Mouse (Mus musculus): Measurements from ENCODE around the gene Gm21119.
"Not testable (repeated sequence)": the region's sequence is repeated elsewhere in the genome, so short reads cannot be mapped to it uniquely, and the experiment has no call there.

Gene Gm21119

GRCm38 (mm10) chr8:20614619-20615018 lies at the start of gene Gm21119:
Gene Gm21119, plus strand, starts transcription at chr8:20614919.
- not testable (repeated sequence) for DNase-seq (ENCODE audit: low read depth, low spot score)

GRCm38 (mm10) chr8:20566753-20567152 lies 48.0 kb upstream of the Gm21119 start:
- DNase-seq (ENCODE audit: low read depth, low spot score) = not testable (repeated sequence)

- peak; percentile 4 for DNase-seq (ENCODE audit: low read depth, low spot score)
These were observed 33.6 kb upstream of the Gm21119 start for GRCm38 (mm10) chr8:20581081-20581480.

DNA sequence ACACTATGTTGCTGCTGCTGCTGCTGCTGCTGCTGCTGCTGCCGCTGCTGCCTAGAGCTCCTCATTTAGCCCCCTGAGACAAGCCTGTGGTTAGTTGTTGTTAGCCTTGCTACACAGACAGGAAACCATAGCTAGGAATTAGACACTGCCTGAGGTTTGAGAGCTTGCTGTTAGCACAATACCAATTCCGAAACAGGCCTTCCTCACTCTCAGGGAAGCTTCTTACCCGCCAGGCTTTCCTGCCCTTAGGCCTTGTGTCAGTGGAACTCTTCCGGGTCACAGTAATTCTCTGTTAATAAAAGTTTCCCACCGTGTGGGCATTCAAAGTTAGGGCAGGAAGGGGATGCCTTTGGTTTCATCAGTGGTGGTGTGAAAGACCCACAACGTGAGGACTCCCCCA lies 31.9 kb upstream of the Gm21119 start:
- not testable (repeated sequence) for DNase-seq (ENCODE audit: low read depth, low spot score)

GRCm38 (mm10) chr8:20588268-20589177 lies 26.2 kb upstream of the Gm21119 start:
- DNase-seq (ENCODE audit: low read depth, low spot score) = peak; percentile 44

DNA sequence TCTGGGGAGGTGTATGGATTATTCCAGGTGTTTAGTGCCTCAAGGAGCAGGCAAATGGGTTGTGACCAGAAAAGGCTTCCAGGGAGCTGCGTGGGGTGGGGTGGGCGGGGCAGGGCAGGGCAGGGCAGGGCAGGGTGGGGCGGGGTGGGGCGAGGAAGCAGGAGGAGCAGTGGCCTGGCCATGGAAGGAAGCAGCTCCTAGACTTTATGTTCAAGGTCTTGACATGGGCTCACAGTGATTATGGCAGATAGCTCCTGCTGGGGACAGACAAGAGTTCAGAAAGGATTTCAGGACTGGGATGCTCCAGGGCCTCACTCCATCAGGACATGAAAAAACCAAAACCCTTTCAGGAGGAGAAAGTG lies 25.6 kb upstream of the Gm21119 start:
- DNase-seq (ENCODE audit: low read depth, low spot score) = not testable (repeated sequence)

GRCm38 (mm10) chr8:20590117-20590997 lies 24.4 kb upstream of the Gm21119 start:
- peak; percentile 47 for DNase-seq (ENCODE audit: low read depth, low spot score)

GRCm38 (mm10) chr8:20591002-20591401 lies 23.7 kb upstream of the Gm21119 start:
- DNase-seq (ENCODE audit: low read depth, low spot score) = not testable (repeated sequence)

DNA sequence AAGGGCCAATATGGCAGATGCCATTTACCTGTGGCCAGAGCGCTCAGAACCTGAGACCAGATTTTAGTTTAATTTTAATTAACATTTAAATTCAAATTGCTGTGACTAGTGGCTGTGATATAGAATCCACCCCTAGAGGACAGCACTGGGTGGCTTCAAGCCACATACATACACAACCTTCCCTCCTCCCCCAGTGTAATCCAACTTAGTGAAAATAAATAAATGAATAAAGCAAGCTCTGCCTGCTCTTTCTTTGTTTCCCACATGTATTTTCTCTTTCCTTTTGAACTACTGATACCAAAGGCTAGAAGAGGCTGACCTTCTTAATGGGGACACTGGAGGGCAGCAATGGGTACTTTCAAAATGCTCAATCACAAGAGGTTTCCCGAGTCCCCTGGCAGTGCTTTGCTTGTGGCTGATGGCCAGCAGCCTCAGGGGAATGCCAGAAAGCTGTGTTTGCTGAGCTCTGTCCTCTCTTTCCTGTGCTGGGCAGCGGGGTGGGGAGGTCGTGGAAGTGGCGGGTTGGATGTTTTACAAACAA lies 21.9 kb upstream of the Gm21119 start:
- not testable (repeated sequence) for DNase-seq (ENCODE audit: low read depth, low spot score)

GRCm38 (mm10) chr8:20593841-20594240 lies 20.9 kb upstream of the Gm21119 start:
- not testable (repeated sequence) for DNase-seq (ENCODE audit: low read depth, low spot score)

- not testable (repeated sequence) for DNase-seq (ENCODE audit: low read depth, low spot score)
These were observed 18.5 kb upstream of the Gm21119 start for GRCm38 (mm10) chr8:20596081-20596841.

DNA sequence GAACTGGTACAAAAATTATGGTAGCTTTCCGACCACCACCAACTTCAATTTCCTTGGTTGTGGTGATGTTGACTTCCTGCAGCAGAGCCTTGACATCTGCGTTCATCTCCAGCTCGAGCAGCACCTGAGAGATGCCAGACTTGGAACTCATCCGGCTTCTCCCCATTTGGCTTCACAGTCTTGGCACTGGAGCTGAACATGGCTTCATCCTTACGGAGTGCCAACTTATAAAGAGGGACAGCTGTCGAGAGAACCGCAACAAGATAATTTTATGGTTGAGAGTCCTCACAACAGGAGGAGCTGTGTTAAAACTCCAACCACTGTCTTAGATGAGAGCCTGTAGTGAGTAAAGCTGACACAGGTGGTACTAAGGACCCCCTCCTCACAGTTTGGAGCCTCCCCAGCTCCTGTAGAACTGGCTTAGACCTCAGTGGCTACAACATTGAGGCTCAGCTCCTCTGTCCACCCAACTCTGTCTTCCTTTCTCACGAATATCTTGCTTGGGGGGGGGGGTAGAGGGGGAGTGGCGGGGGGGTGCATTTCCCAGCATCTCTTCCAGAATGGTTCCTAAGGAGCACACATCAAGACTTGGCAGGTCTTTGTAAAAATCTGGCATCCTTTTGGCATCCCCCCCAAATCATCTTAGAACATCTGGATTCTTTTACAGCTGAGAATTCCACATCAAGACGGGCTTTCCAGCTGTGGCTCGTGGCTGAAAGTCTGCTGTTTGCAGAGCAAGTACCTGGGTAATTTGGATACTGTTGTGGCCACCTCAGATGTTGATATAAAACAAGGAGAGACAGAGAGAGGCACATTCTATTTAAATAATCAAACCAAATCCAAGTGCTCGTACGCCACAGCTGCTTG lies 17.6 kb upstream of the Gm21119 start:
- not testable (repeated sequence) for DNase-seq (ENCODE audit: low read depth, low spot score)

- DNase-seq (ENCODE audit: low read depth, low spot score) = not testable (repeated sequence)
These were observed 16.2 kb upstream of the Gm21119 start for GRCm38 (mm10) chr8:20598300-20599170.

DNA sequence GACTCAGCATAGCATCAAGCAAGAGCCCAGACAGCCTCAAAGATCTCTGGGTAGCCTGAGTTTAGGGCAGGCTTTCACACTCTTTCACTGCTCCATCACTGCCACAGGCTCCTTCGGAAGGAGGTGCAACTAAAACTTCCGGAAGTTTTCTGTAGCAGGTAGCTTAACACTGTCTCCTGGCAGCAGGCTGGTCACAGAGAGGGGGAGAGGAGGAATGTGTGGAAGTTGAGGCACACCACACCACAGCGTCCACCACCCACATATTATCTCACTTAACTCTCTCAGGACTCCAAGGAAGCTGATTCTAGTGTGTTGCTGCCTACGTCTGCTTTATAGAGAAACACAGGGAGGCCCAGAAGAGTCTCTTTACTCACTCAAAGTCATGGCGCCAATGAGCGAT lies 15.4 kb upstream of the Gm21119 start:
- DNase-seq (ENCODE audit: low read depth, low spot score) = peak; percentile 28

DNA sequence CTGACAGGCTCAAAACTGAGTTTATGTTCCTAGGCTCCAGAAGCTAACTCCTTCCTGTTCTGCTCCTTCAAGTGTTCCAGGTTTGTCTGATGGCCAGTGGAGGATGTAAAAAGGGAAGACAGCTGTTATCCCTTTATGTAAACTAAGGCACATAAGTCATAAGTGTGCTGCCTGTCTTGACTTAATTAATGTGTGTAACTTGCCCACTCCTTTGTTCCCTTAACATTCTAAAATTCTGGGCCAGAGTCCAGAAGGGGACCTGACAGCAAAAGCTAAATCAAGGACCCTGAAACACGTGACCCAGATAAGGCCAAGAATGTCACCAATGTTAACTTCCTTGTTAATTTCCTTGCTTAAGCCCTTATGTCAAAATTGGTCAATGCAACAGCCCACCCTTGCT lies 3.9 kb upstream of the Gm21119 start:
- DNase-seq (ENCODE audit: low read depth, low spot score) = not testable (repeated sequence)

GRCm38 (mm10) chr8:20612721-20613120 lies 2.0 kb upstream of the Gm21119 start:
- DNase-seq (ENCODE audit: low read depth, low spot score) = not testable (repeated sequence)

DNA sequence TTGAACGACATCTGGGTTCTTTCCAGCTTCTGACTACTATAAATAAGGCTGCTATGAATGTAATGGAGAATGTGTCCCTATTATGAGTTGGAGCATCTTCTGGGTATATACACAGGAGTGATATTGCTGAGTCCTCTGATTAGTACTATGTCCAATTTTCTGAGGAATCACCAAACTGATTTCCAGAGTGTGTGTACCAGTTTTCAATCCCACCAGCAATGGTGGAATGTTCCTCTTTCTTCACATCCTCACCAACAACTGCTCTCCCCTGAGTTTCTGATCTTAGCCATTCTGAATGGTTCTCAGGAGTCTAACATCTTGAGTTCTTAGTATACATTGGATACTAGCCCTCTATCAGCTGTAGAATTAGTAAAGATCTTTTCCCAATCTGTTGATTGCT lies 16.0 kb downstream of the Gm21119 start:
- peak; percentile 1 for DNase-seq (ENCODE audit: low read depth, low spot score)

DNA sequence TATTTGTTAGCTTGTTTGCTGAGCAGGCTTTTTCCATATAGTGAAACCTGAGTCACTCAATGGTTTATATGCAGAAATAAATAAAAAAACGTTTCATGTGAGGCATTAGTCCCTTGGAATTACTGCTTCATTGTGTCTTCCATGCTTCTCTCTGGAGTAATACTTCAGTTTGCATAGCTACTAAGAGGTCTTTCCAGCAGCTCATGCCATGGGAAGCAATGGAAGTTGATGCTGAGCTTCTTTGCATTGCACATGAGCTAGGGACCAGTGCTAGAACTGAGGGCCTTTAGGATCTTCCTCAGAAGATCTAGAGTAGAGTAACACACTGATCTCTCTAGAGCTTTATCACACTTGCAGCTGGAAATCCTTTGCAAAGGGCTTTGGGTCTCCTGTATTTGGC lies 23.2 kb downstream of the Gm21119 start:
- not testable (repeated sequence) for DNase-seq (ENCODE audit: low read depth, low spot score)

DNA sequence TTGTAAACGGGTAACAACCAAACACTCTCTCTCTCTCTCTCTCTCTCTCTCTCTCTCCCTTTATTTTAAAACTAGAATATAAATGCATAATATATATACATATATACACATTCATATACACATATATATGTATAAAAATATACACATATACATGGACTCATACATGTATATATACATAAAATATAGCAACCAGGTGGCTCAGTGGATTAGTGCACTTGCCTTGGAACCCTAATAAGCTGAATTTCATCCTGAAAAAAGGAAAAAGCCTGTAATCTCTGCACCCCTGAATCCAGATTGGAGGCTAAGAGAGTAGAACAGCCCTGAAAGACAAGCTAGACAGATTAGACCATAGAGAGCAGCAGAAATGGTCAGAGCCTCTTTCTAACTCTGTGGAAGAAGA lies 28.8 kb downstream of the Gm21119 start:
- DNase-seq (ENCODE audit: low read depth, low spot score) = not testable (repeated sequence)
